Mouse (Mus musculus) bone marrow, adult 2 months (tissue): ENCODE data around the gene Pias4.
A peak's percentile ranks its signal among the peaks of the same experiment; 100 is the strongest.

Source experiments
- CTCF ChIP-seq: fragments of 200-500 bp; IDR thresholded peaks from 2 replicates; pipeline ENCODE4 v1.5.1; 2011; ENCODE audit warnings: low read length, control low read depth; ENCODE audit not compliant: control insufficient read depth, insufficient read depth
- POLR2A ChIP-seq: fragments of 200-500 bp; IDR thresholded peaks from 2 replicates; pipeline ENCODE4 v1.6.1; 2011; ENCODE audit warnings: low read depth, mild to moderate bottlenecking, control low read depth, low read length, borderline replicate concordance; ENCODE audit not compliant: control insufficient read depth

GRCm38 (mm10) chr10:81134181-81134587 is 33.5 kb downstream of the Pias4 start:
- TF ChIP-seq CTCF (no peak), POLR2A (peak; percentile 72; the same call in 1 of the 2 replicates)
